Mouse (Mus musculus) inflammation-experienced regulatory T-cells, adult 6 months (primary cell): ENCODE data around the gene Fzd2. TPM values are rescaled to one million over a fixed set of nuclear protein-coding genes. Genes with fewer than 3 reads are reported as not detected.
"Not testable (repeated sequence)": the region's sequence is repeated elsewhere in the genome, so short reads cannot be mapped to it uniquely, and the experiment has no call there.

Source experiments
- ATAC-seq: one replicate; pipeline ENCODE4 v1.8.0; 2017
- polyA plus RNA-seq, 3 experiments: library from polyadenylated mRNA; unstranded; fragments of 100-300 nt; shearing (Covaris generic); gene quantifications; one replicate each; pipeline ENCODE4 v1.2.1; 2017

Fzd2 gene
- polyA plus RNA-seq, 3 experiments from 2014 or later = not detected

- ATAC-seq = no peak
Measured at GRCm38 (mm10) chr11:102581281-102582015, 22.7 kb upstream of the Fzd2 start.

DNA sequence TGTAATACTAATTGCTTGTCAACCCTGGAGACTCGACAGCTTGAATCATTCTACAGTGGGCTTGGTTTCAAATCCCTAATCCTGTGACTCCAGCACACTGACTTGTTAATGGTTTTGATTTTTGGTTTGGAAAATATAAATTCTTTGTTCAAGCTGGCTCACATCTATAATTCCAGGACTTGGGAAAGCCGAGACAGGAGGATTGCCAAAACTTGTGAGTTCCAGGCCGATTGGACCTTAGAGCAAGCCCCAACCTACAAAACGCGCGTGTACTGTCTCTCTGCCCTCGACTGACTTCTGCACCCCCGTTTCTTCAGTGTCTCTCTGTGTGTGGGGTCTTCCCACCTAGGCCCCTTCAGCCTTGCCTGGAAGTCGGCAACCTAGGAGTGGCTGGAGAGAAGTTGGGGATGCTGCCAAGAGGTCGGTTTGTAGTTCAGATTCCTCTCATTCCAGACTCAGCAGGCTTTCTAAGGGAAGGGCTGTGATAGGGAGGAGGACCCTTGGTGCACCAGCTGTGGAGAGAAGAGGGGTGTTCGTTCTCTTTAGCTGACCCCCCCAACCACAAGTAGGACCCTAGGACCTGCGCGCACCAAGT lies 22.1 kb upstream of the Fzd2 start:
- no peak for ATAC-seq

DNA sequence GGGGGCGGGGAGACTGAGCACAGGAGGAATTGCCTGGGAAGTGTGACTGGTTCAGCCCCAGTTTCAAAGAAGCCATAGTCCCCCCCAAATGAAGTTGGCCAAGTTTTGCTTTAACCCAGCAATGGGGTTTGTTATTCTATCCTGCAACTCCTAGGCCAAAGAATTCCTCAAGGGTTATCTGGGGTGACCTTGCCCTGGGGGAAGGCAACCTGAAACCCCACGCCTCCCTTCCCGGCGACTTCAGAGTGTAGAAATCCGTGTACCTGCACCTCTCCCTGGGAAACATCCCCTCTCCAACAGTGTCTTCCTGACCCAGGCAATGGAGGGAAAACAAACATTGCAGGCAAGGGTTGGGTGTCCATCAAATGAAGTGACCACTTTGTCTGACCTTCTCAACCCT lies 21.5 kb upstream of the Fzd2 start:
- no peak for ATAC-seq

DNA sequence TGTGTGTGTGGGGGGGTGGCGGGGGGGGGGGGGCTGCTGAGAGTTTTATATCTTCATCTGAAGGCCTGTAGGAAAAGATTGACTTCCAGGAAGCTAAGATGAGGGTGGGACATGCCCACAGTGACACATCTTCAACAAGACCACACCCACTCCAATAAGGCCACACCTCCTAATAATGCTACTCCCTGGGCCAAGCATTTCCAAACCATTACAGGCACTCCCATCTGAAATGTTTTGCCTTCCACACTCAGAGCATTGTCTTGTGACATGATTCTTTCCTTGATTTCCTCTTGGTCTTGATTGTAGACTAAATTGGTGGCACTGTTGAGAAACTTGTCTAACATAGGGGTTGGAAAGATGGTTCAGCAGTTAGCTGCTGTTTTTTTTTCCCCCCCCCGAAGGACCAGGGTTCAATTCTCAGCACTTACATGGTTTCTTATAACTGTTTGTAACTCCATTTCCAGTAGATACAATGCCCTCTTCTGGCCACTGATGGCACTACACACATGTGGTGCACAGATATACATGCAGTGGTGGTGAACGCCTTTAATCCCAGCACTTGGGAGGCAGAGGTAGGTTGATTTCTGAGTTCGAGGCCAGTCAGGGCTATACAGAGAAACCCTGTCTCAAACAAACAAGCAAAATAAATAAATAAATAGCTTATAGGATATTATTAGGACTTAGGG lies 17.6 kb upstream of the Fzd2 start:
- ATAC-seq = no peak

DNA sequence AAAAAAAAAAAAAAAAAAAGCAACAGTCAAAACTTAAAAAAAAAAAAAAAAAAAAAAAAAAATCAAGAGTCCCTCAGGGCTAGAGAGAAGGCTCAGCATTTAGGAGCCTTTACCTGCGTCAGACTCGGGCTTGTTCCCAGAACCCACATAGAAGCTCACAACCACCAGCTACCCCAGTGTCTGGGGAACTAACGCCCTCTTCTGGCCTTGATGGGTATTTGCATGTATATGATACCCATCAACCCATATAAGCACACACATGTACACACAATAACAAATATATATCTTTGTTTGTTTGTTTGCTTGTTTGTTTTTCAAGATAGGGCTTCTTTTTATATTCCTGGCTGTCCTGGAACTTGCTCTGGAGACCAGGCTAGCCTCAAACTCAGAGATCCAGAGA lies 16.6 kb upstream of the Fzd2 start:
- ATAC-seq = no peak

- ATAC-seq = no peak
Measured at GRCm38 (mm10) chr11:102595341-102595820, 8.8 kb upstream of the Fzd2 start.

- no peak for ATAC-seq
Measured at GRCm38 (mm10) chr11:102599912-102600311, 4.3 kb upstream of the Fzd2 start.

- ATAC-seq = no peak
Measured at GRCm38 (mm10) chr11:102602816-102603495, 1.2 kb upstream of the Fzd2 start.

DNA sequence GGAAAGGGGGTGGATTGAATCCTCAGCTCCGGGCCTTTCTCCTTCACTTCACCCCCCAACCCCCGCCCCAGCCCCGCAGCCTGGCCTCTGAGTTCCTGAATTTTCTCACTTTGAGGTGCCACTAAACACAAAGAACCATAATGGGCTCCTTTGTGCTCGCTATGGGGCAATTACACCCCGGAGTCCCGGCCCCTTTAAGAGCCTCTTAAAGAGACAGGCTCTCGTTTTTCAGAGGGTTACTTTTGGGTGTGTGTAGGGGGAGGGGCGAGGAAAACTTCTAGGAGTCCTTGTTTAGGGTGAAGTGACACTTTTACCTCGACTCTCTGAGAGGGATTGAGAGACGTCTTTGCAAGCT lies 723 bp upstream of the Fzd2 start:
- ATAC-seq = no peak

DNA sequence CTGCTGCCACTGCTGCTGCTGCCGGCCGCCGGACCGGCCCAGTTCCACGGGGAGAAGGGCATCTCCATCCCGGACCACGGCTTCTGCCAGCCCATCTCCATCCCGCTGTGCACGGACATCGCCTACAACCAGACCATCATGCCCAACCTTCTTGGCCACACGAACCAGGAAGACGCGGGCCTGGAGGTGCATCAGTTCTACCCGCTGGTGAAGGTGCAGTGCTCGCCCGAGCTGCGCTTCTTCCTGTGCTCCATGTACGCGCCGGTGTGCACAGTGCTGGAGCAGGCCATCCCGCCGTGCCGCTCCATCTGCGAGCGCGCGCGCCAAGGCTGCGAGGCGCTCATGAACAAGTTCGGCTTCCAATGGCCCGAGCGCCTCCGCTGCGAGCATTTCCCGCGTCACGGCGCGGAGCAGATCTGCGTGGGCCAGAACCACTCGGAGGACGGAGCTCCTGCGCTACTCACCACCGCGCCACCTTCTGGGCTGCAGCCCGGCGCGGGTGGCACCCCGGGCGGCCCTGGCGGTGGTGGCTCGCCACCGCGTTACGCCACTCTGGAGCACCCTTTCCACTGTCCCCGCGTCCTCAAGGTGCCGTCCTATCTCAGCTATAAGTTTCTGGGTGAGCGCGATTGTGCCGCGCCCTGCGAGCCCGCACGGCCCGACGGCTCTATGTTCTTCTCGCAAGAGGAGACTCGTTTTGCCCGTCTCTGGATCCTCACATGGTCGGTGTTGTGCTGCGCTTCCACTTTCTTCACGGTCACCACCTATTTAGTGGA lies 769 bp downstream of the Fzd2 start:
- ATAC-seq = no peak

DNA sequence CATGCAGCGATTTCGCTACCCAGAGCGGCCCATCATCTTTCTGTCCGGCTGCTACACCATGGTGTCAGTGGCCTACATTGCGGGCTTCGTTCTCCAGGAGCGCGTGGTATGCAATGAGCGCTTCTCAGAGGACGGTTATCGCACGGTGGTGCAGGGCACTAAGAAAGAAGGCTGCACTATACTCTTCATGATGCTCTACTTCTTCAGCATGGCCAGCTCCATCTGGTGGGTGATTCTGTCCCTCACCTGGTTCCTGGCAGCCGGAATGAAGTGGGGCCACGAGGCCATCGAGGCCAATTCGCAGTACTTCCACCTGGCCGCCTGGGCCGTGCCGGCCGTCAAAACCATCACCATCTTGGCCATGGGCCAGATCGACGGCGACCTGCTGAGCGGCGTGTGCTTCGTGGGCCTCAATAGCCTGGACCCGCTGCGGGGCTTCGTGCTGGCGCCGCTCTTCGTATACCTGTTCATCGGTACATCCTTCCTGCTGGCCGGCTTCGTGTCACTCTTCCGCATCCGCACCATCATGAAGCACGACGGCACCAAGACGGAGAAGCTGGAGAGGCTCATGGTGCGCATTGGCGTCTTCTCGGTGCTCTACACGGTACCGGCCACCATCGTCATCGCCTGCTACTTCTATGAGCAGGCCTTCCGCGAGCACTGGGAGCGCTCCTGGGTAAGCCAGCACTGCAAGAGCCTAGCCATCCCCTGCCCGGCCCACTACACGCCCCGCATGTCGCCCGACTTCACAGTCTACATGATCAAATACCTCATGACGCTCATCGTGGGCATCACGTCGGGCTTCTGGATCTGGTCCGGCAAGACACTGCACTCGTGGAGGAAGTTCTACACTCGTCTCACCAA lies 1.6 kb downstream of the Fzd2 start:
- ATAC-seq = no peak

- ATAC-seq = no peak
Measured at GRCm38 (mm10) chr11:102606751-102607171, 2.6 kb downstream of the Fzd2 start.

DNA sequence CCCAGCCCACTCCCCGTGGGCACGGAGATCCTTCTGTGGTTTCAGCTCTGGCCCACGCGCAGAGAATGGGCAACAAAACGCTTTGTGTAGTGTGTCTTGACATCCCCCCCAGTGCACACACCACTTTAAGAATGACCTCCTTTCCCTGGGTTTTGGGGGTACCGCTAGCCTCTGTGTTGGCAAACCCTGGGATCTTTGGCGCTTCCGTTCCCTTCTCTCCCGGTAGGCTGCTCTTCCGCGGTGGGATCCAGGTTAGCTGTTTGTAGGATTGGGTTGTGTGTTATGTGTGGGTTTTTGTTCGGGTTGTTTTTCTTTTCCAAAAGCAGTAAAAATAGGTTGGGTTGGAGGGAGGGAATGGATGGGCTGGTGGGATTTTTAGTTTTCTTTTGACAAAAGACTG lies 3.0 kb downstream of the Fzd2 start:
- ATAC-seq = not testable (repeated sequence)

GRCm38 (mm10) chr11:102607686-102608548 lies 3.7 kb downstream of the Fzd2 start:
- no peak for ATAC-seq

- ATAC-seq = no peak
Measured at GRCm38 (mm10) chr11:102608691-102609090, 4.5 kb downstream of the Fzd2 start.

DNA sequence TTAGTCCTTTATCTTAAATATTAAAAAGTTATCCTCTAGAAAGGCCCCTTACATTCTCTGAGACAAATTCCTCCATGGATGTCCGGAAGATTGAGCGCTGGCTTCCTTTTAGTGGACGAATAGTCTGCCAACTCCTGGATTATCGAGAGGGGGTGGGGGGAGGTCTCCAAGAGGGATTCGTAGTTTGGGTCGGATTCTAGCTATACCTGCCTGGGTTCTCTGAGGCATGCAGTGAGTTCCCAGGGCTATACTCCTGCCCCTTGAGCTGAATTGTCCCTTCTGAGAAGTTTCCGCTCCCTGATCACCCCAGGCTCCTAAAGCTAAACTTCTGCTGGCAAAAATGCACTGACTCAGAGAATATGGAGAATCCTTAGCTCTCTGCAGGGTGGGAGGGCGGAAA lies 5.3 kb downstream of the Fzd2 start:
- no peak for ATAC-seq

DNA sequence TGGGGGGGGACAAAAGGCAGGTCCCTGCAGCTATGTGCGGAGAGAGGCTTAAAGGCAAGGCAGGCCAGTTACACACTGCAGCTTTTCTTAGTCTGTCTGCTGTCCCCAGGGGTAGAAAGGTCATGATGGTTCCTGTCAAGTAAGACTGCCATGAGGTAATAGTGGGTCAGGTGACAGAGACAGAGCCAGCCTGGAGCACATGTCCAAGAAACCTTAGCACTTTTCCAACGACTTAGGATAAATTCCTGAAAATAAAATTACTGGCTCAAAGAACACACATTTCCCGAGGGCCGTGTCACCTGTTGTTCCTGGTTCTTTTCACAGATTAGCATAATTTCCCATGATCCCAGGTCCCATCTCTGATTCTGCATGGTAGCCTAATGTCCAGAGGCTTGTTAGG lies 6.1 kb downstream of the Fzd2 start:
- no peak for ATAC-seq

GRCm38 (mm10) chr11:102610675-102611316 lies 6.6 kb downstream of the Fzd2 start:
- ATAC-seq = no peak

DNA sequence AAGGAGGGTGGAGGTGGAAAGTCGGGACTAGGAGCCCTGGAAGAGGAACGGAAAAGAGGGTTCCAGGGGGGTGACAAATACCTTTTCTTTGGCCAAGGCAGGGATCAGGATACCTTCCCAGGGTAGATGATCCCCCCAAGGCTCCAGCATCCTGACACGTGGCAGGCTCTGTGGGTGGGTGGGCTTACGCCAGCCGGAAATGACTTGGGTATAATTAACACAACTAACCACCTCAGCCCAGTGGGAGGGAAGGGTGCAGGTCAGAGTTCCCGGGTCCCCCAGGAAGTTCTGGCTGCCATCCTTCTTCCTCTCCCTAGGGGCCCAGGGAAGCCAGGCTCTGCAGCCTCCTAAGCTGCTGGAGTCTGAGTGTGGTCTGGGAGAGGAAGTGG lies 7.1 kb downstream of the Fzd2 start:
- ATAC-seq = no peak

- no peak for ATAC-seq
Measured at GRCm38 (mm10) chr11:102619449-102619848, 15.3 kb downstream of the Fzd2 start.
